Comparison of ENCODE assay signal across 18 mouse cellular contexts in genomic region chr5:67223391-67224121, GRCm38 (mm10). TPM values are rescaled to one million over a fixed set of nuclear protein-coding genes. Genes with fewer than 3 reads are reported as not detected.
DNase-seq lines count a peak whose midpoint lies in the region; ATAC-seq lines count a peak whose summit lies in the region.
"Had no signal": no experiment of that assay in that cellular context is flagged by ENCODE, and none has a peak within 500 bp of the region (broad histone marks: within the 10 kb centered on the region; RNA-seq: fewer than 3 reads in every experiment).

No protein-coding gene starts in this region.

- H3K9me3 ChIP-seq in heart, embryonic 10.5 days = no peaks in the 10 kb centered on the region; the same call in 1 of the 2 replicates
- H3K9me3 ChIP-seq in hindbrain, embryonic 14.5 days (ENCODE audit: control insufficient read depth, low read length) = 0 out of 2 replicates have a peak, but pooled peaks cover 7% of the 10 kb centered on the region
- 0 out of 2 replicates have a peak, but pooled peaks cover 3% of the 10 kb centered on the region for H3K9me3 ChIP-seq in neural tube, embryonic 13.5 days
- H3K9me3 ChIP-seq: forebrain, embryonic 15.5 days; liver, embryonic 15.5 days had no signal

- peaks cover 13% of the 10 kb centered on the region for H3K4me1 ChIP-seq in heart, embryonic 10.5 days
- H3K4me1 ChIP-seq in hindbrain, embryonic 14.5 days (replicated peaks; ENCODE audit: control insufficient read depth, insufficient read depth, low read length) = no peaks in the 10 kb centered on the region
- H3K4me1 ChIP-seq in neural tube, embryonic 13.5 days (replicated peaks) = peaks cover 31% of the 10 kb centered on the region
- H3K4me1 ChIP-seq: liver, embryonic 15.5 days had no signal

- H3K4me3 ChIP-seq in heart, embryonic 10.5 days = peak overlapping the region; percentile 55; the same call in 1 of the 2 replicates
- no peak overlapping the region for H3K4me3 ChIP-seq in hindbrain, embryonic 14.5 days (replicated peaks; ENCODE audit: low read length)
- H3K4me3 ChIP-seq in neural tube, embryonic 13.5 days = no peak overlapping the region
- H3K4me3 ChIP-seq: left cerebral cortex, adult 2 months; liver, embryonic 15.5 days had no signal

- WGBS in heart, embryonic 10.5 days = 3% methylated on average over 15 of the region's 15 CpGs
- WGBS in hindbrain, embryonic 14.5 days = 2% methylated on average over 15 of the region's 15 CpGs
- WGBS in neural tube, embryonic 13.5 days = 3% methylated on average over 15 of the region's 15 CpGs

- H3K4me2 ChIP-seq in hindbrain, embryonic 14.5 days (replicated peaks) = peak overlapping the region; percentile 48; the same call in 1 of the 2 replicates
- no peak overlapping the region for H3K4me2 ChIP-seq in neural tube, embryonic 13.5 days
- H3K4me2 ChIP-seq: liver, embryonic 15.5 days had no signal

- H3K27ac ChIP-seq in heart, embryonic 10.5 days = no peak overlapping the region
- H3K27ac ChIP-seq in hindbrain, embryonic 14.5 days = peak overlapping the region; percentile 67; the same call in 1 of the 2 replicates
- H3K27ac ChIP-seq in neural tube, embryonic 13.5 days (replicated peaks) = no peak overlapping the region
- H3K27ac ChIP-seq: forebrain, embryonic 15.5 days; left cerebral cortex, adult 2 months; liver, embryonic 15.5 days had no signal

- H3K36me3 ChIP-seq in heart, embryonic 10.5 days = no peaks in the 10 kb centered on the region
- no peaks in the 10 kb centered on the region for H3K36me3 ChIP-seq in hindbrain, embryonic 14.5 days (replicated peaks; ENCODE audit: control insufficient read depth, insufficient read depth)
- no peaks in the 10 kb centered on the region for H3K36me3 ChIP-seq in neural tube, embryonic 13.5 days
- H3K36me3 ChIP-seq: forebrain, embryonic 15.5 days; liver, embryonic 15.5 days had no signal

- H3K27me3 ChIP-seq in heart, embryonic 10.5 days (ENCODE audit: insufficient read depth, poor library complexity, severe bottlenecking) = peaks cover 99% of the 10 kb centered on the region
- H3K27me3 ChIP-seq in hindbrain, embryonic 14.5 days (ENCODE audit: control insufficient read depth, insufficient read depth, low read length) = peaks cover 98% of the 10 kb centered on the region
- H3K27me3 ChIP-seq in neural tube, embryonic 13.5 days = peaks cover 98% of the 10 kb centered on the region

- no peak overlapping the region for H3K9ac ChIP-seq in hindbrain, embryonic 14.5 days
- H3K9ac ChIP-seq in neural tube, embryonic 13.5 days = no peak overlapping the region
- H3K9ac ChIP-seq: forebrain, embryonic 15.5 days; liver, embryonic 15.5 days had no signal

- peak; percentile 71 for DNase-seq in heart, embryonic 10.5 days (ENCODE audit: low spot score)
- DNase-seq in heart, postnatal 4 days = no peak
- peak; percentile 60 for DNase-seq in embryo, embryonic 10.5 days (ENCODE audit: low spot score)
- no peak for DNase-seq in hindbrain, embryonic 14.5 days (ENCODE audit: low spot score)
- no peak for DNase-seq in ovary, adult 18-20 months (ENCODE audit: low spot score)
- no peak for DNase-seq in left cerebral cortex, postnatal 25 days (ENCODE audit: low spot score in 2 of 2)
- DNase-seq in left cerebral cortex, postnatal 10 days (ENCODE audit: extremely low spot score in 1 of 2, low spot score in 2 of 2) = no peak
- DNase-seq: adrenal gland, postnatal 36 days; cerebellum, adult 2 months; gastrocnemius, postnatal 14 days; kidney, adult 11 months; kidney, postnatal 14 days; lung, postnatal 14 days; thymus, postnatal 25 days had no signal

- no peak for ATAC-seq in hindbrain, embryonic 14.5 days (ENCODE audit: low FRiP score)
- peak; percentile 21; the same call in 1 of the 2 replicates for ATAC-seq in neural tube, embryonic 13.5 days (ENCODE audit: low read depth)

- intact Hi-C loops in left cerebral cortex, postnatal 25 days (cut with DNase I) = no loop called here
- intact Hi-C loops in left cerebral cortex, postnatal 10 days (cut with DNase I) = no loop called here

RNA-seq across cellular contexts. Expression of gene Tmem33, which starts 36.8 kb away (rescaled TPM):
- 65.6 and 84.4 TPM in 2 replicates for polyA plus RNA-seq in heart, embryonic 10.5 days (2016; fragmentation: Nextera tagmentation; extraction: Ambion mirVana)
- total RNA-seq in heart, postnatal 4 days (2021) = 10 to 100 TPM; 37.4 to 38.4 TPM
- 72.6 and 80.7 TPM in 2 replicates for polyA plus RNA-seq in hindbrain, embryonic 14.5 days (2014; fragmentation: Nextera tagmentation; extraction: Ambion mirVana)
- polyA plus RNA-seq in neural tube, embryonic 13.5 days (2015; fragmentation: Nextera tagmentation; extraction: Ambion mirVana) = 80.7 and 85.7 TPM in 2 replicates
- total RNA-seq in left cerebral cortex, postnatal 25 days (2021) = 100 to 1,000 TPM in 1 of 2 experiments, 10 to 100 TPM in 1; 95.6 to 103 TPM
- 10 to 100 TPM; 74.9 to 81.3 TPM for total RNA-seq in left cerebral cortex, postnatal 10 days (2021)

Comparison
In these comparisons a context has a peak if more than half of its experiments do, and no peak if none do; other contexts are left out.
1. DNase-seq: peak in heart, embryonic 10.5 days (single experiment) and embryo, embryonic 10.5 days (single experiment); none in heart, postnatal 4 days (single experiment), hindbrain, embryonic 14.5 days (single experiment), ovary, adult 18-20 months (single experiment), left cerebral cortex, postnatal 25 days (0 of 2) and left cerebral cortex, postnatal 10 days (0 of 2).